Mouse (Mus musculus) heart, embryonic 15.5 days (tissue): Measurements from ENCODE around the gene Rgs9. TPM values are rescaled to one million over a fixed set of nuclear protein-coding genes. Genes with fewer than 3 reads are reported as not detected.

Experiments
- ATAC-seq: fragments of 200-750 bp; cut with Nextera tagmentation; replicated peaks from 2 replicates; pipeline ENCODE4 v1.8.0; 2017; ENCODE audit warnings: low read depth, moderate TSS enrichment; ENCODE audit not compliant: insufficient number of reproducible peaks, insufficient read depth, low FRiP score
- H3K27ac ChIP-seq: fragments of 300-500 bp; sonication (generic); 2 replicates; pipeline ENCODE4 v1.5.1; 2015; ENCODE audit warnings: mild to moderate bottlenecking, inconsistent platforms
- H3K27me3 ChIP-seq: fragments of 300-500 bp; sonication (generic); 2 replicates; pipeline ENCODE4 v1.6.1; 2015; ENCODE audit warnings: inconsistent platforms
- H3K36me3 ChIP-seq: fragments of 300-500 bp; sonication (generic); 2 replicates; pipeline ENCODE4 v1.6.1; 2015; ENCODE audit warnings: mild to moderate bottlenecking, inconsistent platforms
- H3K4me1 ChIP-seq: fragments of 300-500 bp; sonication (generic); replicated peaks from 2 replicates; pipeline ENCODE4 v1.6.1; 2015; ENCODE audit warnings: inconsistent platforms
- H3K4me2 ChIP-seq: fragments of 300-500 bp; sonication (generic); 2 replicates; pipeline ENCODE4 v1.6.1; 2015; ENCODE audit warnings: inconsistent platforms, mild to moderate bottlenecking, moderate library complexity
- H3K4me3 ChIP-seq: fragments of 300-500 bp; sonication (generic); 2 replicates; pipeline ENCODE4 v1.5.1; 2015; ENCODE audit warnings: mild to moderate bottlenecking, inconsistent platforms
- H3K9ac ChIP-seq: fragments of 300-500 bp; sonication (generic); 2 replicates; pipeline ENCODE4 v1.6.1; 2015; ENCODE audit warnings: mild to moderate bottlenecking, inconsistent platforms
- H3K9me3 ChIP-seq: fragments of 300-500 bp; sonication (generic); replicated peaks from 2 replicates; pipeline ENCODE4 v1.6.1; 2016; ENCODE audit warnings: inconsistent platforms
- WGBS: fragments of 180-500 bp; shearing (Covaris S2); methylation state at CpG from one replicate; pipeline ENCODE4 v1.1.7; 2015; ENCODE audit warnings: mixed read lengths; 5-methylcytosine and 5-hydroxymethylcytosine counted together
- polyA plus RNA-seq: library from polyadenylated mRNA; unstranded; fragments of >200 nt; fragmentation: Nextera tagmentation; extraction: Ambion mirVana; gene quantifications from 2 replicates; pipeline ENCODE4 v1.2.1, GENCODE M21; 2015

Rgs9 gene
- polyA plus RNA-seq, 1 experiment from 2014 or later: 0.59 TPM

GRCm38 (mm10) chr11:109264159-109264768 is 33.7 kb downstream of the Rgs9 start:
- ATAC-seq: no peak
- no peaks in the 10 kb centered on the region for H3K27me3 ChIP-seq
- no peaks in the 10 kb centered on the region for H3K9me3 ChIP-seq
- H3K9ac ChIP-seq: no peak overlapping the region
- no peak overlapping the region for H3K4me2 ChIP-seq
- no peaks in the 10 kb centered on the region for H3K4me1 ChIP-seq
- H3K4me3 ChIP-seq: no peak overlapping the region
- no peak overlapping the region for H3K27ac ChIP-seq
- 66% methylated on average over 11 of the region's 11 CpGs for WGBS
- H3K36me3 ChIP-seq: no peaks in the 10 kb centered on the region

- ATAC-seq: no peak
- no peaks in the 10 kb centered on the region for H3K27me3 ChIP-seq
- H3K9ac ChIP-seq: no peak overlapping the region
- no peak overlapping the region for H3K4me3 ChIP-seq
- H3K36me3 ChIP-seq: no peaks in the 10 kb centered on the region
- H3K4me2 ChIP-seq: no peak overlapping the region
- WGBS: 57% methylated on average over 7 of the region's 7 CpGs
- no peak overlapping the region for H3K27ac ChIP-seq
- no peaks in the 10 kb centered on the region for H3K4me1 ChIP-seq
- no peaks in the 10 kb centered on the region for H3K9me3 ChIP-seq
These were observed 37.4 kb downstream of the Rgs9 start for GRCm38 (mm10) chr11:109260561-109260960.

- no peak overlapping the region for H3K27ac ChIP-seq
- H3K27me3 ChIP-seq: no peaks in the 10 kb centered on the region
- WGBS: 81% methylated on average over 32 of the region's 32 CpGs
- ATAC-seq: no peak
- no peaks in the 10 kb centered on the region for H3K9me3 ChIP-seq
- H3K9ac ChIP-seq: no peak overlapping the region
- H3K4me3 ChIP-seq: no peak overlapping the region
- H3K4me2 ChIP-seq: no peak overlapping the region
- no peaks in the 10 kb centered on the region for H3K4me1 ChIP-seq
- H3K36me3 ChIP-seq: no peaks in the 10 kb centered on the region
These were observed 38.7 kb downstream of the Rgs9 start for GRCm38 (mm10) chr11:109258941-109259910.

GRCm38 (mm10) chr11:109257824-109258223 is 40.1 kb downstream of the Rgs9 start:
- Histone ChIP-seq H3K4me1 (no peaks in the 10 kb centered on the region), H3K4me2 (no peak overlapping the region), H3K27me3 (no peaks in the 10 kb centered on the region), H3K27ac (no peak overlapping the region), H3K4me3 (no peak overlapping the region), H3K9ac (no peak overlapping the region), H3K9me3 (no peaks in the 10 kb centered on the region), H3K36me3 (no peaks in the 10 kb centered on the region)
- no peak for ATAC-seq
- 73% methylated on average over 2 of the region's 2 CpGs for WGBS

- Histone ChIP-seq H3K36me3 (no peaks in the 10 kb centered on the region), H3K9ac (no peak overlapping the region), H3K4me2 (no peak overlapping the region), H3K9me3 (no peaks in the 10 kb centered on the region), H3K27me3 (no peaks in the 10 kb centered on the region), H3K4me1 (no peaks in the 10 kb centered on the region), H3K4me3 (no peak overlapping the region), H3K27ac (no peak overlapping the region)
- ATAC-seq: no peak
- WGBS: 68% methylated on average over 4 of the region's 4 CpGs
These were observed 42.9 kb downstream of the Rgs9 start for GRCm38 (mm10) chr11:109255022-109255421.

- Histone ChIP-seq H3K27ac (no peak overlapping the region), H3K4me2 (no peak overlapping the region), H3K9ac (no peak overlapping the region), H3K4me1 (no peaks in the 10 kb centered on the region), H3K9me3 (no peaks in the 10 kb centered on the region), H3K4me3 (no peak overlapping the region), H3K36me3 (no peaks in the 10 kb centered on the region), H3K27me3 (no peaks in the 10 kb centered on the region)
- WGBS: 55% methylated on average over 5 of the region's 5 CpGs
- ATAC-seq: no peak
These were observed 45.4 kb downstream of the Rgs9 start for GRCm38 (mm10) chr11:109252483-109252882.

- Histone ChIP-seq H3K4me3 (no peak overlapping the region), H3K4me1 (no peaks in the 10 kb centered on the region), H3K9ac (no peak overlapping the region), H3K27ac (no peak overlapping the region), H3K27me3 (no peaks in the 10 kb centered on the region), H3K36me3 (no peaks in the 10 kb centered on the region), H3K9me3 (no peaks in the 10 kb centered on the region), H3K4me2 (no peak overlapping the region)
- ATAC-seq: no peak
- 86% methylated on average over 4 of the region's 4 CpGs for WGBS
These were observed 47.4 kb downstream of the Rgs9 start for GRCm38 (mm10) chr11:109250566-109250965.

GRCm38 (mm10) chr11:109246920-109247319 is 51.0 kb downstream of the Rgs9 start:
- H3K27me3 ChIP-seq: peaks cover 7% of the 10 kb centered on the region
- H3K36me3 ChIP-seq: no peaks in the 10 kb centered on the region
- H3K4me2 ChIP-seq: no peak overlapping the region
- no peak for ATAC-seq
- no peaks in the 10 kb centered on the region for H3K9me3 ChIP-seq
- 51% methylated on average over 3 of the region's 3 CpGs for WGBS
- no peak overlapping the region for H3K4me3 ChIP-seq
- H3K27ac ChIP-seq: no peak overlapping the region
- H3K9ac ChIP-seq: no peak overlapping the region
- H3K4me1 ChIP-seq: peaks cover 2% of the 10 kb centered on the region; the same call in 1 of the 2 replicates

- Histone ChIP-seq H3K9me3 (no peaks in the 10 kb centered on the region), H3K36me3 (no peaks in the 10 kb centered on the region), H3K27me3 (peaks cover 7% of the 10 kb centered on the region), H3K4me3 (no peak overlapping the region), H3K27ac (no peak overlapping the region), H3K9ac (no peak overlapping the region), H3K4me1 (peaks cover 2% of the 10 kb centered on the region; the same call in 1 of the 2 replicates), H3K4me2 (peak overlapping the region; percentile 36; the same call in 1 of the 2 replicates)
- 26% methylated on average over 23 of the region's 23 CpGs for WGBS
- peak; percentile 47; the same call in 1 of the 2 replicates for ATAC-seq
These were observed 53.1 kb downstream of the Rgs9 start for GRCm38 (mm10) chr11:109244635-109245360.

- Histone ChIP-seq H3K9ac (no peak overlapping the region), H3K4me3 (no peak overlapping the region), H3K36me3 (no peaks in the 10 kb centered on the region), H3K9me3 (no peaks in the 10 kb centered on the region), H3K27me3 (peaks cover 5% of the 10 kb centered on the region), H3K4me1 (peaks cover 2% of the 10 kb centered on the region; the same call in 1 of the 2 replicates), H3K4me2 (no peak overlapping the region), H3K27ac (no peak overlapping the region)
- no peak for ATAC-seq
- 52% methylated on average over 4 of the region's 4 CpGs for WGBS
These were observed 57.8 kb downstream of the Rgs9 start for GRCm38 (mm10) chr11:109240126-109240525.

GRCm38 (mm10) chr11:109238671-109239070 is 59.3 kb downstream of the Rgs9 start:
- WGBS: 62% methylated on average over 6 of the region's 6 CpGs
- no peak for ATAC-seq
- Histone ChIP-seq H3K4me3 (no peak overlapping the region), H3K4me1 (no peaks in the 10 kb centered on the region), H3K9me3 (no peaks in the 10 kb centered on the region), H3K27ac (no peak overlapping the region), H3K27me3 (no peaks in the 10 kb centered on the region), H3K4me2 (no peak overlapping the region), H3K36me3 (no peaks in the 10 kb centered on the region), H3K9ac (no peak overlapping the region)
